Mouse (Mus musculus): Measurements from ENCODE around the gene Ly86. TPM values are rescaled to one million over a fixed set of nuclear protein-coding genes. Genes with fewer than 3 reads are reported as not detected.

Gene Ly86
- total RNA-seq (2021) = 1 to 10 TPM; 8.5 to 8.7 TPM
- long read RNA-seq, experiment 1, partial matches to known transcripts = 0 of 8 reads
- long read RNA-seq, experiment 1, other reads (novel, unspliced or antisense) = 5 of 8 reads
- long read RNA-seq, experiment 2, partial matches to known transcripts = 0 of 8 reads
- long read RNA-seq, experiment 2, other reads (novel, unspliced or antisense) = 7 of 8 reads

DNA sequence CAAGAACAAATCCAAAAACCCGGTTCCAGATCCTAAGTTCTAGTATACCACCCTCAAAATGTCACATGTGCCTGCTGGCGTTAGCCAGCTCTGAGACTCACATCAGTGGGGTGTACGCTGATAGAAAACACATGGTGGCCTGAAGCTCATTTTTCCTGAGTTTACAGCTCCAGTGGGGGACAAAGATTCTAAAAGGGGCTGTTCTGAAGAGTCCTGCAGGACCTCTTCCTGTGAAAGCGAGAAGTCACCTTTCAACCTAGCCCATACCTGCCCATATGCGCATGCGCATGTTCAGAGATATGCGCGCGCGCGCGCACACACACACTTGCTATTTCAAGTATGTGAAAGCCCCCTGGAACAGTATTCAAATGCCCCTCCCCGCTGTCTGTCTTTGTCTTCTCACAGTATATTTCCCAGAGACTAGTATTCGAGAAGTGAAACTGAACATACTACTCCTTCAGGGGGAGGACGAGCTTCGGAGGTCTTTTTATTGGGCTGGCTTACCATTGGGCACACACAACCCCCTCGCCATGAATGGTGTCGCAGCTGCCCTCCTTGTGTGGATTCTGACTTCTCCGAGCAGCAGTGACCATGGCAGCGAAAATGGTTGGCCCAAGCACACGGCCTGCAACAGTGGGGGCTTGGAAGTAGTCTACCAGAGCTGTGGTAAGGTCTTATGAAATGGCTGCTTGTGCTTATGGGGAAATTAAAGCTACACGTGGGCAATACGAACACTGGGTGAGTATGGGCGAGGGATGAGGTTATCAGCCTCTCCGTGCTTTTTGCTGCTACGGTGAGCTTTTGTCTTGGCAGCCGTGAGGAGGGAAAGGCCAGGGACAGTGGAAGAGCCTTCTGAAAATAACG is at the start of gene Ly86:
TSS of gene Ly86 (plus strand) at position 300 of the 864 bp plus-strand sequence.
- Histone ChIP-seq H3K27ac (no peak within 1 kb of the TSS), H3K4me3 (peak within 1 kb of the TSS; percentile 0; the same call in 1 of the 2 replicates)
- no peak for DNase-seq (ENCODE audit: low spot score in 2 of 2)
- TF ChIP-seq CTCF (conservative IDR thresholded peaks at IDR 0.05) = no peak

DNA sequence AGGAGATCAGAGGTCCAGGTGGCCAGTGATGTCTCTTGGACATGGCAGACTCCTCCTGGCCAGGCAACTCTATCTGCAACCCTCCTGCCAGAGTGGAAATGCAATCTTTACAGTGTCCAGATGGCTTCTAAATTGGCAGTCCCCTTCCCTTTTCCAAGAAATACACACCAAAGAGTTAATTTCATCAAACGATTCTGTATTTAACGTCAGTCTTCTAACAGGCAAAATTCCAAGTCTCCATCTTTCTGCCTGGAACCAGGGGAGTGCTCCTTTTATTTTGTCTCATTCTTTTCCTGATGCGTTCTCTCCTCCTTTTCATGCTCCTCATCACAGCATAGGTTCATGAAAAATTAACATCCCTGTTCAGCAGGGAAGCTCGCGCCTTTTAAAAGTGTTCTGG is 47.1 kb upstream of the Ly86 start:
- DNase-seq (ENCODE audit: low spot score in 2 of 2) = no peak
- Histone ChIP-seq H3K4me3 (no peak overlapping the region), H3K27ac (no peak overlapping the region)
- TF ChIP-seq CTCF (conservative IDR thresholded peaks at IDR 0.05) = no peak

DNA sequence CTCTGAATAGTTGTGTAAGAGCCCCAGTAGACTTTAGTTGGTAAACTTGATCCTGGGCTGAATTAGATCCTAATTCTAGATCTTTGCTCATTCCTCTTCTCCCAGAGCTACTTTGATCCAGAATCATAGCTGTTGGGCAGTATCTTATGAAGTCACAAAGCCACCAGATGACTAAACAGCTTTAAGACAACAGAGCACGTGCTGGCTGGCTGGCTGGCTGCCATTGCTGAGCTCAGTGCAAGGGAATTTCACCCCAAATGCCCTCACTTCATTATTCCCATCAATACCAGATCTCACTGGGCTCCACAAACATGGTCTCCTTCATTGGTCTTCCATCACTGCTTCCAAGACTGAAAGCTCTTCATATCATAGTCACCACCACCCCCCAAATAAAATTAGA is 46.2 kb upstream of the Ly86 start:
- DNase-seq (ENCODE audit: low spot score in 2 of 2) = no peak
- H3K4me3 ChIP-seq = no peak overlapping the region
- no peak for TF ChIP-seq CTCF (conservative IDR thresholded peaks at IDR 0.05)
- H3K27ac ChIP-seq = no peak overlapping the region

DNA sequence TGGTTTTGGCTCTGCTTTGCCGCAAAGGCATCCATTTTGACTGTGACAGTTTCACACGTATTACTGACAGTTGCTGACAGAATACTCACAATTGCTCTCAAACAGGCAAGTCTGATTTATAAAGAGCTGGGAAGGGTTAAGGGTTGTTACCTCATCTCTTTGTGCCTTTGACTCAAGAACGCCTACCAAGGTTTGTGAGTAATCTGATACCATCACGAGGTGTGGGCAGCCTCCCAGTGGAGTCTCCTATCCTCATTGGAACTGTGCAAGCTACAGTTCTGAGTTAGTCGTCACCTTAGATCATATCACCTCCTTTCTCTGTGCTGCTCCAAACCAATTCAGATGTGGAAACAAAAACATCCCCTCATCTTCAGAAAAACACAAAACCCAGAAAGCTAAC is 42.1 kb upstream of the Ly86 start:
- Histone ChIP-seq H3K4me3 (no peak overlapping the region), H3K27ac (no peak overlapping the region)
- DNase-seq (ENCODE audit: low spot score in 2 of 2) = no peak
- no peak for TF ChIP-seq CTCF (conservative IDR thresholded peaks at IDR 0.05)

DNA sequence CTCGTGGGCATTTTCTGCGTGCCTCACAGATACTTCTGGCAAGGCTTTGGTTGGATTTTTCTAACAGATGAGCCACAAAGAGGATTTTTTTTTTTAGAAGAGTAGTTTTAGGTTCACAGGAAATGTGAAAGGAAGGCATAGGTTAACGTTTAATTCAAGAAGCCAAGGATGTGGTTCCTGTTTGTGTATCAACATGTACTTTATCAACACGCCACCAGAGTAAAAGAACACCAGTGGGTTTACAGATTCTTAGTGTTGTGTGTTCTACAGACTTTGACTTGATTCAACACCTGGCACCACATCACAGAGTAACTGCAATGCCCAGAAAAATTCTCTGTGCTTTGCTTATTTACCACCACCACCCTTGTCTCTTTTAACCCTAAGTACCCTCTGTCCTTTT is 37.0 kb upstream of the Ly86 start:
- no peak for DNase-seq (ENCODE audit: low spot score in 2 of 2)
- TF ChIP-seq CTCF (conservative IDR thresholded peaks at IDR 0.05) = no peak
- Histone ChIP-seq H3K27ac (no peak overlapping the region), H3K4me3 (no peak overlapping the region)

DNA sequence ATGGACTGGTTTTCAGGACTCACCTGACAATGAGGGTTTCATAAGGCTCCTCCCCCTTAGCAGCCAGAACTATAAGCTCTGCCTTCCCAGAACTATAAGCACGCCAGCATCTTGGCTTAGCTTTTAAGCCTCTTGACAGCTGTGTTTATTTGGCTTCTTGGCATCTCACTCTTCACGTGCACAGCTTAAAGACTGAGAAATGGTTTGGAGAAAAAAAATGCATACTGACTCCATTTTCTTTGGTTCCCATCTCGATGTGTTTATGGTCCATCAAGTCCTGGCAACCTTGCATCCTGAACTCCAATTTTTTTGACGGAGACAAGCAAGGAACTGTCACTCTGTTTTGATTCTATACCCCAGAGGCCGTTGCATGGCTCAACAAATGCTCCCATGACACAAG is 35.7 kb upstream of the Ly86 start:
- Histone ChIP-seq H3K4me3 (no peak overlapping the region), H3K27ac (no peak overlapping the region)
- TF ChIP-seq CTCF (conservative IDR thresholded peaks at IDR 0.05) = no peak
- no peak for DNase-seq (ENCODE audit: low spot score in 2 of 2)

DNA sequence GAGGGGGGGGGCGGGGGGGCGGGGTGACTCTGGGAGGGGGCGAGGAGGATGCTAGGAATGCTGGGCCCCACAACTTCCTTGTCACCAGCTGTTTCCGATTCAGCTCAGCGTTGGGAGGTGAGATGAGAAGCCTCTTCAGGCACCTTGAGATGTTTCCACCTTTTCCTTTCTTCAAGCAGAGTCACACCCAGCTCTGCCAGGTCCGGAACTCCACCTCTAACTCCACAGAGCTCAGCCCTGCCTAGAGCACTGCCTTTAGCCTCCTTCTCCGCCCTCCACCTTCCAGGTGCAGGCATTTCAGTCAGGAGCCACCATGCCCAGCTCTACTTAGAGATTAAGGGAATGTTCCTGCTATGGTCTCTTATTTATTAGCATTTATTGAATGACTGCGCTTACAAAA is 34.7 kb upstream of the Ly86 start:
- TF ChIP-seq CTCF (conservative IDR thresholded peaks at IDR 0.05) = no peak
- no peak for DNase-seq (ENCODE audit: low spot score in 2 of 2)
- no peak overlapping the region for H3K4me3 ChIP-seq
- no peak overlapping the region for H3K27ac ChIP-seq

DNA sequence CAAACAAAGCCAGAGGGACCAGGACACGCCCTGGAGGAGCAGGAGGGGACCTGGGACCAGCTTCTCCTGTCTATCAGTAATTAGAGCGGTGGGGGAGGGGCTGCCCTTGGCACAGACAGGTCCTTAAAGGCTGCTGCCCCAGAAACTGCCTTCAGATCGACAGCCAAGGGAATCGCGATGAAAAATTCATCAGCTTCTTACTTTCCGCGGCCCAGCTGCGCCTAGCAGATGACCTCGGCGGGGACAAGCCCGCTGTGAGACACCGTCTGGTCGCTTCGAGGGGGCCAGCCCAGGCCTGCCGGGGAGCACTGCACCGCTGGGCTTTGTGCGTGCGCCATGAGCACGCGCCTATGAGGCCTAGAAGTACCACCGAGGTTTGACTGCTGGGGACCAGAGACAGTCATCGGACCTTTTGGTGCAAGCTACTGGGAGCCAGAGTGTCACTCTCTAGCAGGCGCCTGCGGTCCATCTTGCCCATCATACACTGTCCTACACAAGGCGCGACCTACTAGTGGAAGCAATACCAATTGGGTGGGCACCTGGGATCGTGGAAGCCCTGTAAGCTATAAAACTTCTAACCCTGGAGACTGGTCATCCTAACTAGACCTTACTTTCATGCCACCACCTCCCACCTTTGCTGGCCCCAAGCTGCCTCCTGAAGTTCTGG is 33.3 kb upstream of the Ly86 start:
- DNase-seq (ENCODE audit: low spot score in 2 of 2) = peak; percentile 32 to 36
- H3K27ac ChIP-seq = peak overlapping the region; percentile 89
- peak overlapping the region; percentile 51 for H3K4me3 ChIP-seq
- no peak for TF ChIP-seq CTCF (conservative IDR thresholded peaks at IDR 0.05)

DNA sequence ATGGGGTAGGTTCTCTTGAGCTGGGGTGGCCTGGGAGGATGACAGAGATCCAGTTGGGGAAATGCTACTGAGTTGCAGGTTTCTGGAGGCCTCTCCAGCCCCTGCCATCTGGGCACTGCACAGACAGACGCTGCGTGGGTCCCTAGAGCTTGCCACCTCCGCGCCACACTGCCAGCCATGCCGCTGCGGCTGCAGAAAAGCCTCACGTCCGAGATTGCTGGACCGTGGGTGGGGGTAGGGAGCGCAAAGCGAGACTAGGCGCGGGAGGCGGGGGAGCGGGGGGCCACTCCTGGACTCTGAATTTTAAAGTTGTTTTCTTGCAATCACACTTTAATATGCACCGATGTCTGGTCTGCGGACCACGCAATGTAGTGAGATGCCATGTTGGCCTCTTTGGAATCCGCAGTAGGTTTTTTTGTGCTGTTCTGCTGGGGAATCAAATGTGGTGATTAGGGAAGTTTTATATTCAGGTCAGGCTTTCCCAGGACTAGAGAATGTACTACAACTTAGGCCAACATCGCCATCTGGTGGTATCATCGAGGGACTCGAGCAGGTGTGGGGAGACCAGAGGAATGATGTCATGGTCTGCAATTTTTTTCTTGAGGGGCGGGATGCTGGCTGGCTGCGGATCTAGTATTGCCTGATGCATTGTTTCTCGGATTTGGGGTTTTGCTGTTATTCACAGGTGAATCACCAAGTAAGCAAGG is 32.6 kb upstream of the Ly86 start:
- H3K27ac ChIP-seq = peak overlapping the region; percentile 89
- H3K4me3 ChIP-seq = peak overlapping the region; percentile 51
- TF ChIP-seq CTCF (conservative IDR thresholded peaks at IDR 0.05) = peak; percentile 93
- peak; percentile 95 for DNase-seq (ENCODE audit: low spot score in 2 of 2)

DNA sequence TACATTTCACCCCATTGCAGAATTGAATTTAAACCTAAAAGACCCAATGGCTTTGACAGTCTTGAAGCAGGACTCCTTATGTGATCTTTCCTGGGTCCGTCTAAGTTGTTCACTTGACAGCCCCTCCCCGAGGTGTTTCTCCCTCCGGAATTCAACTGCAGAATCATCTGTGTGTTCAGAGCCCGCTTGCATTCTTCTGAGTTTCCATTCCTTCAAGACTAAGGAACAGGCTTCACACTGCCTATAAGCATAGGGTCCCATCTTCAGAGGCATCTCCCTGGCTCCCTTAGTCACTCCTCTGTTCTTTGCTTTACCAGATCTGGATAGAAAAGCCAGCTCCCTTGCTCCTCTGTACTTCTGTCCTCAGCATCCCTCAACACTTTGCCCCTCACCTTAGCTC is 32.1 kb upstream of the Ly86 start:
- Histone ChIP-seq H3K27ac (peak overlapping the region; percentile 89), H3K4me3 (peak overlapping the region; percentile 20; the same call in 1 of the 2 replicates)
- TF ChIP-seq CTCF (conservative IDR thresholded peaks at IDR 0.05) = no peak
- DNase-seq (ENCODE audit: low spot score in 2 of 2) = no peak

DNA sequence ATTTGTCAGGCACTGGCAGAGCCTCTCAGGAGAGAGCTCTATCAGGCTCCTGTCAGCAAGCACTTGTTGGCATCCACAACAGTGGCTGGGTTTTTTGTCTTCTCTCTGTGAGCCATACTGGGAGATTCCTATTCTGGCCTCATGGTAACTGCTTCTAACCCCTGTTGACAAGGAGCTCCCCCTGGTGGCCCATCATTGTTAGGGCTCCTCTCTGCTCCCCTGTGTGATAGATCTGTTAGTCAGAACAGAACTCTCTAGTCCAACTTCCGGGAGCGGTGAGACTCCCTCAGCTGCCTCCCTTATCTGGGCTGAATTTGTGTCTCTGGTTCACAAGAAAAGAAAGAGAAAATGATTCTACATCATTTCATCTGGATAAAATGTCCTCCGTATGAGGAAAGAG is 19.5 kb upstream of the Ly86 start:
- Histone ChIP-seq H3K4me3 (no peak overlapping the region), H3K27ac (no peak overlapping the region)
- TF ChIP-seq CTCF (conservative IDR thresholded peaks at IDR 0.05) = peak; percentile 84
- DNase-seq (ENCODE audit: low spot score in 2 of 2) = peak; percentile 58 to 67

DNA sequence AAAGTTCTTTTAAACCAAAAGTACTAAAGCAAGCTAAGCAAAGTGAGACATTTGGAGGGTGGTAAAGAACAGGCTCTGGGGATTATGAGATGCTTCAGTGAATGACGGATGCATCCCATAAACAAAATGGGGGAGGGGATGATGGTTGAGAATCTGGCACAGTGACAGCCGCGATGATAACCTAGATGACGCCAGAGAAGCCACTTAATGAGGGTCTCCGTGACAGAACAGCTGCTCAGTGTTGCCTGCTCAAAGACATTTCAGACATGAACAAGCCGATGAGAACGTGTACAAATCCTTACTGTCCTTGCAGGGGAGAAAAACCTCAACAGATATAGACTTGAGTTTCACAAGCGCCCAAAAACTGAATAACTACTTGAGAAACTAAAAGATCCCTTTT is 15.3 kb upstream of the Ly86 start:
- Histone ChIP-seq H3K4me3 (no peak overlapping the region), H3K27ac (no peak overlapping the region)
- no peak for TF ChIP-seq CTCF (conservative IDR thresholded peaks at IDR 0.05)
- no peak for DNase-seq (ENCODE audit: low spot score in 2 of 2)

DNA sequence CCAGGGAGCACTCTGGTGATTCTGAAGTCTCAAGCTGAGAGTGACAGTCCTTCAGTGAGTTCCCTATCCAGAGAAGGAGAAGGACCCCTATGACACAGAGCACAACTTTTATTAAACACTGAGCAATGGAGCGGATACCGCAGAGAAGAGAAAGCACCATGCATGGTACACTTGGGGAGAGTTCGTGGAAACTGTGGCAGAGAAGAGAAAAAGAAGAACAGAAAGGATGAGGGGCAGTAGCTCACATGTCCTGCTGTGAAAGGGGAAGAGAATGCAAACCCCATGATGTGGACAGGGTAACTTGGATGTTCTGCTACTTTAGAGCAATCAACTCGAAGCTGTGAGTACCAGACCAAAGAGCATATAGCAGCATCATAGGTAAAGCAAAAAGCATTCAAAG is 14.0 kb upstream of the Ly86 start:
- no peak for DNase-seq (ENCODE audit: low spot score in 2 of 2)
- Histone ChIP-seq H3K4me3 (no peak overlapping the region), H3K27ac (no peak overlapping the region)
- TF ChIP-seq CTCF (conservative IDR thresholded peaks at IDR 0.05) = no peak

All from layer of hippocampus, adult 2 months (tissue).